Mouse (Mus musculus): ENCODE data around the gene Csmd2. TPM values are rescaled to one million over a fixed set of nuclear protein-coding genes. Genes with fewer than 3 reads are reported as not detected.

Csmd2 gene
- polyA plus RNA-seq, 1 experiment from 2014 or later, result 0.05 TPM

DNA sequence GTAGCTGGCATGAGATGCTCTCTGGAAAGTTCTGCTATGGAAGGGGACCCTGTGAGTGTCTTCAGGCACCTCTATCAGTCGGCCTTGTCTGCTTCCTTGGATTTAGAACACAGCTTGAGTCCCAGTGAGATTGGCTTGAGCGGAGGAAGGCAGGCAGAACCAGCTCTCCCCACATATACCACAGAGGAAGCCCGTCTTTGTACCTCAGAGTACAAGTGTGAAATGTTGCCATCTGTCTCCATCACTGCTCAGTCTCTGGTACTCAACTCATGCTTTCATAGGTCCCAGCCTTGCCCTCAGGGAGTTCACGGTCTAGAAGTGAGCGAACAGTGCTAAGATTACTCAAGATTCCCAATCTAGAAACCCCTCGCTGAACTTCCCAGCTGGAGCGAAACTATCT is 352.8 kb downstream of the Csmd2 start:
- Histone ChIP-seq H3K4me2 (replicated peaks; ENCODE audit: low read depth, low read length) (no peak overlapping the region), H3K27me3 (replicated peaks; ENCODE audit: insufficient read depth, low read length) (no peaks in the 10 kb centered on the region), H3K4me1 (ENCODE audit: insufficient read depth, low read depth, low read length) (no peaks in the 10 kb centered on the region), H3K36me3 (ENCODE audit: insufficient read depth, low read length) (no peaks in the 10 kb centered on the region), H3K27ac (ENCODE audit: low read length) (no peak overlapping the region), H3K9me3 (ENCODE audit: low read length) (no peaks in the 10 kb centered on the region), H3K4me3 (ENCODE audit: low read depth, low read length) (no peak overlapping the region), H3K9ac (replicated peaks; ENCODE audit: low read depth) (no peak overlapping the region)
- no peak for ATAC-seq
- 84% methylated on average over 7 of the region's 7 CpGs for WGBS
- TF ChIP-seq CTCF (IDR thresholded peaks at IDR 0.05), result no peak
- TF ChIP-seq EP300 (IDR thresholded peaks at IDR 0.05), result no peak
- DNase-seq (ENCODE audit: low spot score), result no peak

GRCm38 (mm10) chr4:128341315-128341714 is 353.7 kb downstream of the Csmd2 start:
- WGBS, result 39% methylated on average over 7 of the region's 7 CpGs
- DNase-seq (ENCODE audit: low spot score) (no peak), ATAC-seq (no peak)
- H3K4me2 ChIP-seq (replicated peaks; ENCODE audit: low read depth, low read length), result no peak overlapping the region
- no peaks in the 10 kb centered on the region for H3K27me3 ChIP-seq (replicated peaks; ENCODE audit: insufficient read depth, low read length)
- H3K27ac ChIP-seq (ENCODE audit: low read length), result no peak overlapping the region
- no peak overlapping the region for H3K4me3 ChIP-seq (ENCODE audit: low read depth, low read length)
- H3K9me3 ChIP-seq (ENCODE audit: low read length), result no peaks in the 10 kb centered on the region
- no peaks in the 10 kb centered on the region for H3K4me1 ChIP-seq (ENCODE audit: insufficient read depth, low read depth, low read length)
- H3K9ac ChIP-seq (replicated peaks; ENCODE audit: low read depth), result no peak overlapping the region
- TF ChIP-seq EP300 (IDR thresholded peaks at IDR 0.05) (no peak), CTCF (IDR thresholded peaks at IDR 0.05) (no peak)
- H3K36me3 ChIP-seq (ENCODE audit: insufficient read depth, low read length), result no peaks in the 10 kb centered on the region

GRCm38 (mm10) chr4:128342208-128342607 is 354.6 kb downstream of the Csmd2 start:
- ATAC-seq, result no peak
- WGBS, result 16% methylated on average over 1 of the region's 1 CpGs
- H3K36me3 ChIP-seq (ENCODE audit: insufficient read depth, low read length), result no peaks in the 10 kb centered on the region

DNA sequence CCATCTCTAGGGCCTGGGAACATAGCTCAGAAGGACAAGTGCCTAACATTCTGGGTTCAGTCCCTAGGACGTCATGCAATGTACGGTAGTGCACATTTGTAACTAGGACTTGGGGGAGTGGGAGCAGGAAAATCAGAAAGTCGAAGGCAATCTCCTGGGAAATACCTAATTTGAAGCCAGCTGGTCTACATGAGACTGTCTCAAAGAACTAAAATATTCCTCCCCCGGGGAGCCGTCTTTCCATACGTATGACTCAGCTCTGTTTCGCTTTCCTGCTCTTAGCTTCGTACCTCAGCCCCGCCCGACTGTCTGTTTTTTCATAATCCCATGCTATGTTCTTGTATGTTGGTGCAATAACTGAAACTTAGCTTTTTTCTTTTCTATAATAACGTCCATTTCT is 371.1 kb downstream of the Csmd2 start:
- DNase-seq (ENCODE audit: low spot score), result no peak
- no peak for TF ChIP-seq EP300 (IDR thresholded peaks at IDR 0.05)
- TF ChIP-seq CTCF (IDR thresholded peaks at IDR 0.05), result no peak
- 86% methylated on average over 11 of the region's 11 CpGs for WGBS

More at GRCm38 (mm10) chr4:128342208-128342607, 354.6 kb downstream of the Csmd2 start:
- Histone ChIP-seq H3K4me2 (replicated peaks; ENCODE audit: low read depth, low read length) (no peak overlapping the region), H3K27me3 (replicated peaks; ENCODE audit: insufficient read depth, low read length) (no peaks in the 10 kb centered on the region), H3K9me3 (ENCODE audit: low read length) (no peaks in the 10 kb centered on the region), H3K9ac (replicated peaks; ENCODE audit: low read depth) (no peak overlapping the region), H3K4me3 (ENCODE audit: low read depth, low read length) (no peak overlapping the region), H3K4me1 (ENCODE audit: insufficient read depth, low read depth, low read length) (no peaks in the 10 kb centered on the region), H3K27ac (ENCODE audit: low read length) (no peak overlapping the region)
- peak; percentile 30 for DNase-seq (ENCODE audit: low spot score)
- TF ChIP-seq EP300 (IDR thresholded peaks at IDR 0.05), result no peak

DNA sequence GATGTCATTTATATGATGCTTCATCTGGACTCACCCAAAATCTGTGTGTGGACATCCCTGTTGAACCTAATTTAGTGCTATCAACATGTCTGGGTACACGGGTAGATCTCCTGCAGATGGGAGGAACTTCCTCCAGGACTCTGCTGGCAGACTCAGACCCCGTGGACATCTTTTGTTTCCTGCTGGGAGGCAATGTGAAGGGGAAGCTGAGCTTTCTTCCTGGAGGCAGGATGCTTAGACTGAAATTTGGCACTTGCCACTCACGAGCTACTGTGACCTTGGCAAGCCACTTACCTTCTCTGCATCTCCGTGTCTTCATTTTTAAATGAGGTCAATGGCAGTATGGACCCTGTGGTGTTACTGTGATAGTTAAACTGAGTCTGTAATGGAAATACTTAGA is 378.2 kb downstream of the Csmd2 start:
- no peaks in the 10 kb centered on the region for H3K4me1 ChIP-seq (ENCODE audit: insufficient read depth, low read depth, low read length)
- no peak for ATAC-seq
- H3K4me2 ChIP-seq (replicated peaks; ENCODE audit: low read depth, low read length), result no peak overlapping the region
- no peak for TF ChIP-seq EP300 (IDR thresholded peaks at IDR 0.05)
- TF ChIP-seq CTCF (IDR thresholded peaks at IDR 0.05), result no peak
- H3K4me3 ChIP-seq (ENCODE audit: low read depth, low read length), result no peak overlapping the region
- no peaks in the 10 kb centered on the region for H3K27me3 ChIP-seq (replicated peaks; ENCODE audit: insufficient read depth, low read length)
- no peak for DNase-seq (ENCODE audit: low spot score)
- whole genome bisulfite sequencing, result 66% methylated on average over 4 of the region's 4 CpGs
- H3K9me3 ChIP-seq (ENCODE audit: low read length), result no peaks in the 10 kb centered on the region
- H3K9ac ChIP-seq (replicated peaks; ENCODE audit: low read depth), result no peak overlapping the region
- no peaks in the 10 kb centered on the region for H3K36me3 ChIP-seq (ENCODE audit: insufficient read depth, low read length)
- no peak overlapping the region for H3K27ac ChIP-seq (ENCODE audit: low read length)

More for the DNA sequence above, 371.1 kb downstream of the Csmd2 start:
- H3K9ac ChIP-seq (replicated peaks; ENCODE audit: low read depth), result no peak overlapping the region
- no peak overlapping the region for H3K4me3 ChIP-seq (ENCODE audit: low read depth, low read length)
- ATAC-seq, result no peak
- H3K4me1 ChIP-seq (ENCODE audit: insufficient read depth, low read depth, low read length), result no peaks in the 10 kb centered on the region
- H3K36me3 ChIP-seq (ENCODE audit: insufficient read depth, low read length), result no peaks in the 10 kb centered on the region
- no peak overlapping the region for H3K4me2 ChIP-seq (replicated peaks; ENCODE audit: low read depth, low read length)
- no peak overlapping the region for H3K27ac ChIP-seq (ENCODE audit: low read length)
- no peaks in the 10 kb centered on the region for H3K9me3 ChIP-seq (ENCODE audit: low read length)
- H3K27me3 ChIP-seq (replicated peaks; ENCODE audit: insufficient read depth, low read length), result no peaks in the 10 kb centered on the region

DNA sequence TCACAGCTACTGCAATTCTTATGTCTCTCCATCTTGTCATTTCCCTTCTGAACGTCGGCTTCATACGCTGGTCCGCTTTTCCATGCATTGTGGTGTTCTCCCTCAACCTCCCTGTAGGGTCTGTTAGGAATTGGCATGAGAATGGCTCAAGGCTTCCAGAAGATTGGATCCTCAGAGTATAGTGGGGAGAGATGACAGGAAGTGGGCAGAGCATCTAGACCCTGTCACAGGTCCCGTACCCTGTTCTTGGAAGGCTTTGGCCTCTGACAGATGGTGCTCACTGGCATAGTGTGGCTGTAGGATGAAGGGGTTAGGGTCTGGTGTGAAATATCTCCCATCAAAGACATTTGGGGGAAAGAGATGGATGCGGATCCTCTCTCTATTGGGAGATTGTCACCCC is 380.4 kb downstream of the Csmd2 start:
- H3K36me3 ChIP-seq (ENCODE audit: insufficient read depth, low read length), result no peaks in the 10 kb centered on the region
- H3K4me3 ChIP-seq (ENCODE audit: low read depth, low read length), result no peak overlapping the region
- TF ChIP-seq EP300 (IDR thresholded peaks at IDR 0.05), result no peak
- ATAC-seq (no peak), DNase-seq (ENCODE audit: low spot score) (no peak)
- no peaks in the 10 kb centered on the region for H3K4me1 ChIP-seq (ENCODE audit: insufficient read depth, low read depth, low read length)
- H3K9me3 ChIP-seq (ENCODE audit: low read length), result no peaks in the 10 kb centered on the region
- H3K9ac ChIP-seq (replicated peaks; ENCODE audit: low read depth), result no peak overlapping the region
- 92% methylated on average over 6 of the region's 6 CpGs for WGBS
- no peak overlapping the region for H3K4me2 ChIP-seq (replicated peaks; ENCODE audit: low read depth, low read length)
- H3K27me3 ChIP-seq (replicated peaks; ENCODE audit: insufficient read depth, low read length), result no peaks in the 10 kb centered on the region
- H3K27ac ChIP-seq (ENCODE audit: low read length), result no peak overlapping the region

DNA sequence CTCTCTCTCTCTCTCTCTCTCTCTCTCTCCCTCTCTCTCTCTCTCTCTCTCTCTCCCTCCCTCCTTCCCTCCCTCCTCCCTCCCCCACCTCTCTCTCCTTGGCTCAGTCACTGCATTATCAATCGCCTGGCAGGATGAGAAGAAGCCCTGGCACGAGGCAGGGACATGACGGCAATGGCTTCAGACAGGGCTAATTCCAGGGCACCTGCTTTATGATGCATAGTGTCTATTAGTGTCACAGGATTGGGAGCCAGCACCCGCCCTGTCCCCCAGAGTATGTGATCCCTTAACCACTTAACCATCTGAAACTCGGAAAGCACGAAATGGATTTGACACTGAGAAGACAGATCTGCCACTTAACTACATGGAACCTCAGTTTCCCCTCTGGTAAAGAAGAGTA is 384.1 kb downstream of the Csmd2 start:
- WGBS, result 68% methylated on average over 6 of the region's 6 CpGs
- Histone ChIP-seq H3K4me3 (ENCODE audit: low read depth, low read length) (no peak overlapping the region), H3K4me2 (replicated peaks; ENCODE audit: low read depth, low read length) (no peak overlapping the region), H3K9ac (replicated peaks; ENCODE audit: low read depth) (no peak overlapping the region), H3K27ac (ENCODE audit: low read length) (no peak overlapping the region), H3K4me1 (ENCODE audit: insufficient read depth, low read depth, low read length) (no peaks in the 10 kb centered on the region), H3K36me3 (ENCODE audit: insufficient read depth, low read length) (no peaks in the 10 kb centered on the region), H3K27me3 (replicated peaks; ENCODE audit: insufficient read depth, low read length) (no peaks in the 10 kb centered on the region), H3K9me3 (ENCODE audit: low read length) (no peaks in the 10 kb centered on the region)
- no peak for TF ChIP-seq EP300 (IDR thresholded peaks at IDR 0.05)
- TF ChIP-seq CTCF (IDR thresholded peaks at IDR 0.05), result no peak
- DNase-seq (ENCODE audit: low spot score) (no peak), ATAC-seq (no peak)
